Mouse (Mus musculus): ENCODE results near the gene Ncor2. TPM values are rescaled to one million over a fixed set of nuclear protein-coding genes. Genes with fewer than 3 reads are reported as not detected.
A peak's percentile ranks its signal among the peaks of the same experiment; 100 is the strongest.

Ncor2 gene
- polyA plus RNA-seq, 1 experiment from 2014 or later, result 31.6 TPM

GRCm38 (mm10) chr5:125015066-125015465, 164.0 kb downstream of the Ncor2 start:
- Histone ChIP-seq H3K27ac (replicated peaks) (peak overlapping the region; percentile 60), H3K4me2 (replicated peaks) (no peak overlapping the region), H3K9ac (replicated peaks) (no peak overlapping the region), H3K27me3 (no peaks in the 10 kb centered on the region), H3K9me3 (no peaks in the 10 kb centered on the region), H3K4me1 (peaks cover 21% of the 10 kb centered on the region), H3K4me3 (no peak overlapping the region), H3K36me3 (peaks cover 30% of the 10 kb centered on the region)
- 62% methylated on average over 3 of the region's 3 CpGs for WGBS
- no peak for ATAC-seq (replicated peaks)

- no peak overlapping the region for H3K4me2 ChIP-seq (replicated peaks)
- no peak overlapping the region for H3K9ac ChIP-seq (replicated peaks)
- H3K27ac ChIP-seq (replicated peaks), result peak overlapping the region; percentile 60
- ATAC-seq (replicated peaks), result no peak
- H3K27me3 ChIP-seq, result no peaks in the 10 kb centered on the region
- WGBS, result 55% methylated on average over 7 of the region's 7 CpGs
- H3K4me1 ChIP-seq, result peaks cover 21% of the 10 kb centered on the region
- H3K9me3 ChIP-seq, result no peaks in the 10 kb centered on the region
- H3K4me3 ChIP-seq, result no peak overlapping the region
- H3K36me3 ChIP-seq, result peaks cover 30% of the 10 kb centered on the region
Observed at GRCm38 (mm10) chr5:125014497-125014896, 164.5 kb downstream of the Ncor2 start.

- Histone ChIP-seq H3K4me2 (replicated peaks) (no peak overlapping the region), H3K9ac (replicated peaks) (no peak overlapping the region), H3K27me3 (no peaks in the 10 kb centered on the region), H3K36me3 (peaks cover 10% of the 10 kb centered on the region), H3K9me3 (no peaks in the 10 kb centered on the region), H3K4me1 (peaks cover 12% of the 10 kb centered on the region; the same call in 1 of the 2 replicates), H3K27ac (replicated peaks) (no peak overlapping the region), H3K4me3 (no peak overlapping the region)
- no peak for ATAC-seq (replicated peaks)
- WGBS, result 92% methylated on average over 8 of the region's 8 CpGs
Observed at GRCm38 (mm10) chr5:125011628-125012027, 167.4 kb downstream of the Ncor2 start.

- Histone ChIP-seq H3K27ac (replicated peaks) (no peak overlapping the region), H3K4me1 (peaks cover 14% of the 10 kb centered on the region), H3K27me3 (no peaks in the 10 kb centered on the region), H3K4me3 (no peak overlapping the region), H3K36me3 (peaks cover 6% of the 10 kb centered on the region), H3K9ac (replicated peaks) (no peak overlapping the region), H3K4me2 (replicated peaks) (no peak overlapping the region), H3K9me3 (no peaks in the 10 kb centered on the region)
- 88% methylated on average over 24 of the region's 24 CpGs for WGBS
- no peak for ATAC-seq (replicated peaks)
Observed at GRCm38 (mm10) chr5:125011166-125011565, 167.9 kb downstream of the Ncor2 start.

- Histone ChIP-seq H3K27ac (replicated peaks) (no peak overlapping the region), H3K4me3 (no peak overlapping the region), H3K4me2 (replicated peaks) (no peak overlapping the region), H3K36me3 (no peaks in the 10 kb centered on the region; the same call in 1 of the 2 replicates), H3K9me3 (no peaks in the 10 kb centered on the region), H3K9ac (replicated peaks) (no peak overlapping the region), H3K4me1 (peaks cover 20% of the 10 kb centered on the region), H3K27me3 (peaks cover 10% of the 10 kb centered on the region; the same call in 1 of the 2 replicates)
- 78% methylated on average over 5 of the region's 5 CpGs for WGBS
- no peak for ATAC-seq (replicated peaks)
Observed at GRCm38 (mm10) chr5:125006896-125007295, 172.1 kb downstream of the Ncor2 start.

- Histone ChIP-seq H3K9ac (replicated peaks) (no peak overlapping the region), H3K4me1 (peaks cover 20% of the 10 kb centered on the region), H3K36me3 (no peaks in the 10 kb centered on the region), H3K4me2 (replicated peaks) (no peak overlapping the region), H3K27me3 (peaks cover 10% of the 10 kb centered on the region; the same call in 1 of the 2 replicates), H3K4me3 (no peak overlapping the region), H3K9me3 (no peaks in the 10 kb centered on the region), H3K27ac (replicated peaks) (no peak overlapping the region)
- WGBS, result 64% methylated on average over 9 of the region's 9 CpGs
- ATAC-seq (replicated peaks), result 0 out of 2 replicates have a peak, but pooled peaks have one; percentile 30
Observed at GRCm38 (mm10) chr5:125005871-125006652, 173.0 kb downstream of the Ncor2 start.

GRCm38 (mm10) chr5:125003873-125004255, 175.2 kb downstream of the Ncor2 start:
- no peaks in the 10 kb centered on the region for H3K9me3 ChIP-seq
- H3K4me2 ChIP-seq (replicated peaks), result peak overlapping the region; percentile 44
- no peak for ATAC-seq (replicated peaks)
- no peak overlapping the region for H3K27ac ChIP-seq (replicated peaks)
- peak overlapping the region; percentile 29; the same call in 1 of the 2 replicates for H3K4me3 ChIP-seq
- H3K9ac ChIP-seq (replicated peaks), result no peak overlapping the region
- H3K27me3 ChIP-seq, result peaks cover 10% of the 10 kb centered on the region; the same call in 1 of the 2 replicates
- peaks cover 20% of the 10 kb centered on the region for H3K4me1 ChIP-seq
- H3K36me3 ChIP-seq, result no peaks in the 10 kb centered on the region
- 13% methylated on average over 15 of the region's 15 CpGs for WGBS

- no peaks in the 10 kb centered on the region for H3K9me3 ChIP-seq
- no peak for ATAC-seq (replicated peaks)
- no peaks in the 10 kb centered on the region for H3K36me3 ChIP-seq
- H3K4me2 ChIP-seq (replicated peaks), result peak within 1 kb of the TSS; percentile 44
- WGBS, result 2% methylated on average over 40 of the region's 41 CpGs
- H3K27me3 ChIP-seq, result peaks cover 10% of the 10 kb centered on the region; the same call in 1 of the 2 replicates
- H3K27ac ChIP-seq (replicated peaks), result no peak within 1 kb of the TSS
- H3K4me1 ChIP-seq, result peaks cover 20% of the 10 kb centered on the region
- H3K4me3 ChIP-seq, result peak within 1 kb of the TSS; percentile 29
- 0 out of 2 replicates have a peak within 1 kb of the TSS, but pooled peaks have one; percentile 14 for H3K9ac ChIP-seq (replicated peaks)
Observed at GRCm38 (mm10) chr5:125002969-125003872, 175.8 kb downstream of the Ncor2 start, which contains the start of gene Rflna. Gene Rflna, plus strand, starts transcription at chr5:125003221.

GRCm38 (mm10) chr5:125000756-125001250, 178.2 kb downstream of the Ncor2 start:
- ATAC-seq (replicated peaks), result no peak
- 78% methylated on average over 10 of the region's 10 CpGs for WGBS
- no peak overlapping the region for H3K9ac ChIP-seq (replicated peaks)
- H3K27me3 ChIP-seq, result peaks cover 10% of the 10 kb centered on the region; the same call in 1 of the 2 replicates
- H3K4me3 ChIP-seq, result no peak overlapping the region
- no peaks in the 10 kb centered on the region for H3K36me3 ChIP-seq
- no peaks in the 10 kb centered on the region for H3K9me3 ChIP-seq
- H3K4me2 ChIP-seq (replicated peaks), result no peak overlapping the region
- H3K27ac ChIP-seq (replicated peaks), result no peak overlapping the region
- peaks cover 15% of the 10 kb centered on the region for H3K4me1 ChIP-seq

- no peaks in the 10 kb centered on the region for H3K9me3 ChIP-seq
- no peak for ATAC-seq (replicated peaks)
- WGBS, result 91% methylated on average over 4 of the region's 4 CpGs
Observed at GRCm38 (mm10) chr5:124997913-124998312, 181.1 kb downstream of the Ncor2 start.

GRCm38 (mm10) chr5:124996816-124997215, 182.2 kb downstream of the Ncor2 start:
- Histone ChIP-seq H3K4me1 (peaks cover 3% of the 10 kb centered on the region; the same call in 1 of the 2 replicates), H3K9ac (replicated peaks) (no peak overlapping the region), H3K27me3 (no peaks in the 10 kb centered on the region), H3K4me3 (no peak overlapping the region), H3K27ac (replicated peaks) (no peak overlapping the region), H3K36me3 (no peaks in the 10 kb centered on the region), H3K4me2 (replicated peaks) (no peak overlapping the region), H3K9me3 (no peaks in the 10 kb centered on the region)
- ATAC-seq (replicated peaks), result no peak
- 71% methylated on average over 6 of the region's 6 CpGs for WGBS

More at GRCm38 (mm10) chr5:124997913-124998312, 181.1 kb downstream of the Ncor2 start:
- no peak overlapping the region for H3K4me3 ChIP-seq
- H3K27ac ChIP-seq (replicated peaks), result no peak overlapping the region
- peaks cover 3% of the 10 kb centered on the region; the same call in 1 of the 2 replicates for H3K4me1 ChIP-seq
- no peak overlapping the region for H3K4me2 ChIP-seq (replicated peaks)
- H3K36me3 ChIP-seq, result no peaks in the 10 kb centered on the region
- no peak overlapping the region for H3K9ac ChIP-seq (replicated peaks)
- no peaks in the 10 kb centered on the region for H3K27me3 ChIP-seq

Data from forebrain, embryonic 15.5 days (tissue).